Mouse (Mus musculus): Measurements from ENCODE around the gene Tmem127. TPM values are rescaled to one million over a fixed set of nuclear protein-coding genes. Genes with fewer than 3 reads are reported as not detected.
"Not testable (repeated sequence)": the region's sequence is repeated elsewhere in the genome, so short reads cannot be mapped to it uniquely, and the experiment has no call there.

Tmem127 gene
- total and polyA plus RNA-seq, 3 experiments, result 10.3 to 16.6 TPM; not detected in 1

DNA sequence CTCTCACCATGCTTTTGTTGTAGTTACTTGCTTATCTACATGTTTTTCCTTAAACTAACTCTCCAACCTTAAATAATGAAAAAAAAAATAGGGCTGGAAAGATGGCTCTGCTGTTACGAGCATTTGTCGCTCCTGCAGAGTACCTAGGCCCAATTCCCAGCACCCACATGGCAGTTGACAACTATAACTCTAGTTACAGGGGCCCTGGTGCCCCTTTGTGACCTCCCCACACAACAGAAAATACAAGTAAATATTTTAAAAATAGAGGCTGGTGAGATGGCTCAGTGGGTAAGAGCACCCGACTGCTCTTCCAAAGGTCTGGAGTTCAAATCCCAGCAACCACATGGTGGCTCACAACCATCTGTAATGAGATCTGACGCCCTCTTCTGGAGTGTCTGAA, 41.8 kb upstream of the Tmem127 start:
- H3K27me3 ChIP-seq (ENCODE audit: control insufficient read depth in 1 of 2, insufficient read depth in 2 of 2, low read length in 2 of 2); H3K4me1 ChIP-seq (ENCODE audit: control insufficient read depth in 1 of 2, insufficient read depth in 2 of 2, low read length in 2 of 2); H3K9me3 ChIP-seq (replicated peaks; ENCODE audit: insufficient read depth, low read length); H3K36me3 ChIP-seq (ENCODE audit: control insufficient read depth in 1 of 2, insufficient read depth in 2 of 2, low read length in 2 of 2); H3K27ac ChIP-seq (ENCODE audit: control insufficient read depth, low read depth, low read length); H3K9ac ChIP-seq (ENCODE audit: control insufficient read depth, low read depth, low read length, poor library complexity, severe bottlenecking); DNase-seq (ENCODE audit: low read depth, low spot score); H3K4me3 ChIP-seq (ENCODE audit: control insufficient read depth in 1 of 2, insufficient read depth in 1 of 2, low read depth in 2 of 2, low read length in 2 of 2): not testable (repeated sequence)
- TF ChIP-seq TBP (IDR thresholded peaks at IDR 0.05; ENCODE audit: low read depth, low read length), result peak; percentile 71
- H3K79me2 ChIP-seq (ENCODE audit: control insufficient read depth, insufficient read depth, low read length, poor library complexity), result peaks cover 17% of the 10 kb centered on the region

DNA sequence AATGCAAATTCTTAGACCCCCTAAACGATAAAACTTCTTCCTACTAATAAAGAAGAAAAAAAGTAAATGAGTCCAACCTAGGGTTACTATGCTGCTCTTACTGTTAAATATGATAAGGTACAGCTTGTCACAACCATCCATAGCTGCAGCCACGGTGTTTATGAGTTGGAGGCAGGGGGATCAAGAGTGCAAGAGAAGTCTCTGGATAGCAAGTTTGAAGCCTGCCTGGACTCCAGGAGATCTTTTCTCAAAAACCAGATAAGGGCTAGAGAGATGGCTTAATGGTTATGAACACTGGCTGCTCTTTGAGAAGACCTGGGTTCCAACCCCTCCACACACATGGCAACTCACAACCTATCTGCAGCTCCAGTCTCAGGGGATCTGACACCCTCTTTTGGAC, 40.8 kb upstream of the Tmem127 start:
- H3K4me1 ChIP-seq (ENCODE audit: control insufficient read depth in 1 of 2, insufficient read depth in 2 of 2, low read length in 2 of 2), result no peaks in the 10 kb centered on the region; a peak in 1 of 4 replicates
- peak; percentile 57 for DNase-seq (ENCODE audit: low read depth, low spot score)
- H3K4me3 ChIP-seq (ENCODE audit: control insufficient read depth in 1 of 2, insufficient read depth in 1 of 2, low read depth in 2 of 2, low read length in 2 of 2), result peak overlapping the region; percentile 77 to 78
- peak overlapping the region; percentile 93 for H3K27ac ChIP-seq (ENCODE audit: control insufficient read depth, low read depth, low read length)
- no peaks in the 10 kb centered on the region for H3K9me3 ChIP-seq (replicated peaks; ENCODE audit: insufficient read depth, low read length)
- peak overlapping the region; percentile 63 for H3K9ac ChIP-seq (ENCODE audit: control insufficient read depth, low read depth, low read length, poor library complexity, severe bottlenecking)
- H3K36me3 ChIP-seq (ENCODE audit: control insufficient read depth in 1 of 2, insufficient read depth in 2 of 2, low read length in 2 of 2), result peaks cover 4 to 6% of the 10 kb centered on the region in 2 experiments
- no peaks in the 10 kb centered on the region for H3K27me3 ChIP-seq (ENCODE audit: control insufficient read depth in 1 of 2, insufficient read depth in 2 of 2, low read length in 2 of 2)
- no peak for TF ChIP-seq MYC (IDR thresholded peaks at IDR 0.05; ENCODE audit: low read depth, low read length)
- TF ChIP-seq MAX (IDR thresholded peaks at IDR 0.05; ENCODE audit: low read length), result 0 out of 2 replicates have a peak, but pooled peaks have one; percentile 14
- TF ChIP-seq HCFC1 (IDR thresholded peaks at IDR 0.05; ENCODE audit: low read depth, low read length), result no peak
- no peak for TF ChIP-seq MAZ (IDR thresholded peaks at IDR 0.05; ENCODE audit: low read depth, low read length)
- no peak for TF ChIP-seq KAT2A (conservative IDR thresholded peaks at IDR 0.05; ENCODE audit: low read depth, low read length)
- TF ChIP-seq EP300 (IDR thresholded peaks at IDR 0.05; ENCODE audit: low read depth in 1 of 2, low read length in 2 of 2), result no peak
- TF ChIP-seq GATA1 (IDR thresholded peaks at IDR 0.05; ENCODE audit: low read depth, low read length), result peak; percentile 35; the same call in 1 of the 2 replicates
- TF ChIP-seq ZC3H11A (IDR thresholded peaks at IDR 0.05; ENCODE audit: low read depth, low read length), result no peak
- no peak for TF ChIP-seq CTCF (IDR thresholded peaks at IDR 0.05 in 2 of 3, conservative IDR thresholded peaks at IDR 0.05 in 1 of 3; ENCODE audit: control insufficient read depth in 1 of 3, insufficient read depth in 1 of 3, low read depth in 2 of 3, low read length in 3 of 3, poor library complexity in 1 of 3, severe bottlenecking in 1 of 3)
- TF ChIP-seq NELFE (IDR thresholded peaks at IDR 0.05; ENCODE audit: low read depth, low read length), result no peak
- TF ChIP-seq TBP (IDR thresholded peaks at IDR 0.05; ENCODE audit: low read depth, low read length), result no peak
- peaks cover 17% of the 10 kb centered on the region for H3K79me2 ChIP-seq (ENCODE audit: control insufficient read depth, insufficient read depth, low read length, poor library complexity)

- Histone ChIP-seq H3K9me3 (replicated peaks; ENCODE audit: insufficient read depth, low read length) (no peaks in the 10 kb centered on the region), H3K36me3 (ENCODE audit: control insufficient read depth in 1 of 2, insufficient read depth in 2 of 2, low read length in 2 of 2) (peaks cover 4 to 12% of the 10 kb centered on the region in 2 experiments), H3K27ac (ENCODE audit: control insufficient read depth, low read depth, low read length) (peak within 1 kb of the TSS; percentile 93), H3K4me1 (ENCODE audit: control insufficient read depth in 1 of 2, insufficient read depth in 2 of 2, low read length in 2 of 2) (no peaks in the 10 kb centered on the region; a peak in 1 of 4 replicates), H3K4me3 (ENCODE audit: control insufficient read depth in 1 of 2, insufficient read depth in 1 of 2, low read depth in 2 of 2, low read length in 2 of 2) (peak within 1 kb of the TSS; percentile 77 to 80), H3K79me2 (ENCODE audit: control insufficient read depth, insufficient read depth, low read length, poor library complexity) (peaks cover 17% of the 10 kb centered on the region), H3K27me3 (ENCODE audit: control insufficient read depth in 1 of 2, insufficient read depth in 2 of 2, low read length in 2 of 2) (no peaks in the 10 kb centered on the region), H3K9ac (ENCODE audit: control insufficient read depth, low read depth, low read length, poor library complexity, severe bottlenecking) (peak within 1 kb of the TSS; percentile 79)
- peak; percentile 99 for DNase-seq (ENCODE audit: low read depth, low spot score)
- TF ChIP-seq NELFE (IDR thresholded peaks at IDR 0.05; ENCODE audit: low read depth, low read length) (peak; percentile 38; the same call in 1 of the 2 replicates), POLR2AphosphoS5 (IDR thresholded peaks at IDR 0.05; ENCODE audit: borderline replicate concordance, low read depth, low read length) (no peak), USF2 (IDR thresholded peaks at IDR 0.05; ENCODE audit: borderline replicate concordance in 1 of 2, insufficient read depth in 1 of 2, low read depth in 1 of 2, low read length in 2 of 2) (no peak), UBTF (IDR thresholded peaks at IDR 0.05; ENCODE audit: borderline replicate concordance, insufficient read depth, low read depth, low read length) (no peak), E2F4 (IDR thresholded peaks at IDR 0.05; ENCODE audit: borderline replicate concordance, low read depth, low read length) (no peak), MAX (IDR thresholded peaks at IDR 0.05; ENCODE audit: low read length) (no peak; the same call in 1 of the 2 replicates), SMC3 (IDR thresholded peaks at IDR 0.05; ENCODE audit: low read depth, low read length) (no peak), TBP (IDR thresholded peaks at IDR 0.05; ENCODE audit: low read depth, low read length) (peak; percentile 78), KAT2A (conservative IDR thresholded peaks at IDR 0.05; ENCODE audit: low read depth, low read length) (peak; percentile 94), ZC3H11A (IDR thresholded peaks at IDR 0.05; ENCODE audit: low read depth, low read length) (no peak), SIN3A (IDR thresholded peaks at IDR 0.05; ENCODE audit: low read length) (peak; percentile 85), ZKSCAN1 (IDR thresholded peaks at IDR 0.05; ENCODE audit: low read depth, low read length) (no peak), MAZ (IDR thresholded peaks at IDR 0.05; ENCODE audit: low read depth, low read length) (0 out of 2 replicates have a peak, but pooled peaks have one; percentile 22), ETS1 (IDR thresholded peaks at IDR 0.05; ENCODE audit: low read depth, low read length) (peak; percentile 23; the same call in 1 of the 2 replicates), MXI1 (IDR thresholded peaks at IDR 0.05; ENCODE audit: low read depth, low read length) (peak; percentile 90), POLR2AphosphoS2 (IDR thresholded peaks at IDR 0.05; ENCODE audit: low read length) (peak; percentile 77), POLR2A (IDR thresholded peaks at IDR 0.05; ENCODE audit: control insufficient read depth in 1 of 2, insufficient read depth in 1 of 2, low read depth in 1 of 2, low read length in 2 of 2, poor library complexity in 1 of 2) (no peak; a peak in 3 of 4 replicates), MYC (IDR thresholded peaks at IDR 0.05; ENCODE audit: low read depth, low read length) (peak; percentile 72)
Observed at GRCm38 (mm10) chr2:127207547-127208451, 39.9 kb upstream of the Tmem127 start, which contains the start of the genes 1810024B03Rik and Snrnp200. Gene 1810024B03Rik (minus strand): TSS chr2:127208280. Gene Snrnp200 (plus strand): TSS chr2:127208386.

All from MEL (cell line).